Mouse (Mus musculus) adrenal gland, postnatal 25 days (tissue): ENCODE data around the gene Plcb2. TPM values are rescaled to one million over a fixed set of nuclear protein-coding genes. Genes with fewer than 3 reads are reported as not detected.

ENCODE experiments used
- DNase-seq: peaks from one replicate; pipeline ENCODE4 v3.0.0; 2021; ENCODE audit warnings: mixed read lengths
- total RNA-seq: library from RNA; stranded (reverse); gene quantifications from 2 replicates; pipeline ENCODE4 v1.2.3, GENCODE M21; 2021

Gene Plcb2
- total RNA-seq, 1 experiment from 2014 or later = 2.1 TPM

GRCm38 (mm10) chr2:118711038-118711494, 17.2 kb downstream of the Plcb2 start:
- DNase-seq = peak; percentile 71

GRCm38 (mm10) chr2:118709655-118710221, 18.5 kb downstream of the Plcb2 start:
- DNase-seq = no peak

- no peak for DNase-seq
Observed at GRCm38 (mm10) chr2:118708472-118708871, 19.8 kb downstream of the Plcb2 start.

- no peak for DNase-seq
Observed at GRCm38 (mm10) chr2:118706436-118706835, 21.8 kb downstream of the Plcb2 start.

- peak; percentile 52 for DNase-seq
Observed at GRCm38 (mm10) chr2:118703913-118704730, 24.1 kb downstream of the Plcb2 start, which contains the start of gene Ankrd63. Gene Ankrd63 (minus strand): TSS chr2:118703963.

DNA sequence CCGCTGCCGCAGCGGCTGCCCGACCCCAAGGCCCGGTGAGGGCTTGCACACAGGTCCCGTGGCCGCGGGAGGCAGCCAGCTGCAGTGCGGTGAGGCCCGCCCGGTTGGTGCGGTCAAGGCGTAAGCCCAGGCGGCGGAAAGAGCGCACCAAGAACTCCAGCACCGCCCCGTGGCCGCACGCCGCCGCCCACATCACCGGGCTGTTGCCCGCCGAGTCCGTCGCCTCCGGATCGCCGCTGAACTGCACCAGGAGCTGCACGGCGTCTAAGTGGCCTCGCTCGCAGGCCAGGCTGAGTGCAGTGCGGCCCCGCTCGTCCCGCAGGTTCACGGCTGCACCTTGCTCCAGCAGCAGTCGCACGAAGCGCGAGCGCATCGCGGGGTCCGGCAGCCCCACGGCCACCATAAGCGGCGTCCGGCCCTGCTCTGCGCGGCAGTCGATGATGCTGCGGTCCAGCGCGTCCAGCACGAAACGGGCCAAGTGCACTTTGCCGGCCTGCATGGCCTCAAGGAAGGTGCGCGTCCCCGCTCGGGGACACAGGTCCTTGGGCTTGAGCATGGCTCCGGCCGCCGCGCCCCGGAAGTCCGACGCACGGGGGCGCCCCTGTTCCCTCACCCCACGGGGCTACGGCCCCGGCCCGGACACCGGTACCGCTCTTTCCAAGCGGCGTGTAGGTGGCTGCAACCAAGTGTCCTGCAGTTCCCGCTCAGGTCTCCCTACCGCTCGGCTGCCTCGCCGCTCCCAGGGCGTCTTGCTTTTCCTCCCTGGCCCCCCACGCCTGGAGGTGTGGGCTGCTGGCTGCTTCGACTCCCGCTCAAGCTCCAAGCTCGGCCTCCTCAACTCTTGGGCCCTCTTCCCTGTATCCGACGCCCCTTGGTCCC, 25.1 kb downstream of the Plcb2 start:
- peak; percentile 71 for DNase-seq

DNA sequence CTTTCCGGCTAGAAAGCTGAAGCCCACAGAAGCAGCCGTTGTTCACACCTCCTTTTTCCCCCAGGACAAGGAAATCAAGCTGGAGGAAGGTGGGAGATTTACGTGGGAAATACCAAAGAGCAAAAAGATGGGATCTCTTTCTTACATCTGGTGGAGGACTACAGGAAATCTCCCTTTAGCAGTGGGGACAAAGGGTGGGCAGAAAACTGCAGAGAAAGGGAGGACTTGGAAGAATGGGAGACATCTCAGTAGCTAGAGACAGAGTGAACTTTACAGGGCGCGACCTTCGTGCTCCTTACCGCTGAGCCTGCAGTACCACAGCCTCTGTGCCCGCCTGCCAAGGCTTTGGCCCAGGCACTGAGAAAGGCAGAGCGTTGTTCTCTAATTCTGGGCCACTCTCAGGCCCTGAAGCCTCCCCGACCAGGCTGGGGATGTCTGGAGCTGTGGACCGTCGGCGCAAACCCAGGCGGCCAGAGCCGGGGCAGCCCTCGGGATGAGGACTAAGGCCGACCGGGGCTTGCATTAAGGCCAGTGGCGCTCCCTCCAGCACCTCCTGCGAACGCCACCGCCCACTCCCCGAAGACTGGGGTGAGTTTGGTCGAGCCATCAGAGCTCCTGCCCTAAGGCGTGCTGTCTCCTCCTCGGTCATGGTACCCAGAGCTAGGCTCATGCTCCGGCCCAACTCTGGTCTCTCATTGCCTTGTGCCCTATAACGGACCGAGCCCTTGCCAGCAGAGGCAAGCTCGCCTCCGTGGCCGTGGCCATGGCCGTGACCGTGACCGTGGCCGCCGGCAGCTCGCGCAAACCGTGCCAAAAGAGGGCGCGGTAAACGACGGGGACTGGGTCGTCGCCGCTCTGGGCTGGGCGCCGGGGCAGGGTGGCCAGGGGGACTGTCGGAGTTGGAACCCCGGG, 26.0 kb downstream of the Plcb2 start:
- peak; percentile 26 for DNase-seq

DNA sequence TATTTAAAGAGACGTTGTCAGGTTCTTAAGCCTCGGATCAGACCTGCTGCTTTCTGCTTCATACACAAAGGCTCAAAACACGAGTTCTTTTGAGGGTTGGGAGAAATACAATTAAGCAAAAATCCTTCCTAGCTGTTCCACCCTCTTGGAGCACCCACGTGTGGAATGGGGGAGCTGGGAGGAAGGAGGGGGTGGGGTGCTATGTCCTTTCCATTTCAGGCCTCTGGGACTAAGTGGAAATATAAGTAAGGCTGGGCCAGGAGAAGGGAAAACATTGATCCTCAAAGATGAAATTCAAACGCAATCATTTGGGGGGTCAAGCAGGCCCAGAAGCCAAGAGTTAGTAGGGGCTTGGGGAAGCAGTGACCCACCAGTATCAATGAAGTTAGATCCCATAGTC, 27.1 kb downstream of the Plcb2 start:
- no peak for DNase-seq

DNA sequence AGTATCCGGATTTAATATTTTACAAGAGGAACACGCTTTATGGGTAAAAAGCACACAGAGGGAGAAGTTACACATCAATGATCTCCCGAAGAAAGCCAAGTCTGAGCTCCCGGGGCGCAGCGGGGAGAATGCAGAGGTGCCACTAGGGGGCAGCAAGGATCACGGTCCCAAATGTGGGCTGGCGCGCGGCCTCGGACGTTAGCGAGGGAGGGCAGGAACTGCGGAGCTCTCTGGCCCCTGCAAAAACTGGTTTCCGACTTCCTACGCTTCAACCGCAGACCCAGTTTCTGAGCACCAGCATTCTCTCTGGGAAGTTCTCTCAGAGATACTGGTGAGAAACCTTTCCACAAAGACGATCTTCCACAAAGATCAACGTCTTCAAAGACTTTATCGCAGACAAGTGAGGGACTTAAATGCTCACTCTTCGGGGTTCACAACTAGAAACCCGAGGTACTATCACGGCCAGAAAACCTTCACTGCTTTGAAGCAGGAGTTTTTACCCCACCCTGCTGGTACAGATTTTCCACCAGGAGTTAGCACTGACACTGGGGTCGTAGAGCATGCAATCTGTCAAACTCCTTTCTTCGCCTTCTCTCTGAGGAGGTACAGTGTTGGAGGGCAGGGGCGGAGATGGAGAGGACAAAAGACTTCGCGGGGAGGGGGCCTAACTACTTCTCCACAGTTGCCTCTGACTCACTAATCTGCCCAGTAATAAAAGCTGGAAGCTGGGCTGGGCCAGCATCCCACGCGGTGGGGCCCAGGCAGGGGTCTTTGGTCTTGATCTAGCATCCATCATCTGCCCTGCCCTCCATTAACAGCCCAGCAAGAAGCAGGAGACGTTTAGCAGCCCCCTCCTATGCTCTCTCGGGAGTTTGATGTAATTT, 27.8 kb downstream of the Plcb2 start:
- peak; percentile 91 for DNase-seq

- DNase-seq = peak; percentile 39
Observed at GRCm38 (mm10) chr2:118697955-118698354, 30.3 kb downstream of the Plcb2 start.

DNA sequence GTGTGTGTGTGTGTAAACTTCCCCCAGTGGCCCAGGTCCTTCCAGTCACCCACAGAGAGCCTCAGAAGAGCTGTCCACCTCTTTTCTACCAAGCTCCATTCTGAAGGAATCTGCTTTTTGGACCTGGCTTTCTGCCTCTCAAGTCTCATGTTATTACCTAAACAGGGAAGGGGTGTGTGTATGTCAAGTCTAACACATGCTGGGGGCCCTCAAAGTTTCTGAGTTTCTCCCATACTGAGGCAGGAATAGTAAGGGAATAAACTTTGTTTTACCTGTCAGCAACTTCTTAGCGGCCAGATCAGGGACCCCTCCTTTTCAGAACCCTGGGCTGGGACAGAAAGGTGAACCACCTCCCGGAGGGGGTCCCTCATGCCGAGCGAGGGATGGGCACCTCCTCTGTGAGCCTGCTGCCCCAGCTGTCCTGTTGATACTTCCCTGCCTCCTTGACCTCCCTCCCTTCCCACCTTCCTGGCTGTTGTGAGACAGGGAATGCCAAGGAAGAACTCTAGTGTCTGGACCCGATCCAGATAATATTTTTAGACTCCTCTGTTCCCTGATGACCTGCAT, 30.8 kb downstream of the Plcb2 start:
- DNase-seq = no peak

GRCm38 (mm10) chr2:118696451-118697308, 31.6 kb downstream of the Plcb2 start:
- DNase-seq = peak; percentile 28

DNA sequence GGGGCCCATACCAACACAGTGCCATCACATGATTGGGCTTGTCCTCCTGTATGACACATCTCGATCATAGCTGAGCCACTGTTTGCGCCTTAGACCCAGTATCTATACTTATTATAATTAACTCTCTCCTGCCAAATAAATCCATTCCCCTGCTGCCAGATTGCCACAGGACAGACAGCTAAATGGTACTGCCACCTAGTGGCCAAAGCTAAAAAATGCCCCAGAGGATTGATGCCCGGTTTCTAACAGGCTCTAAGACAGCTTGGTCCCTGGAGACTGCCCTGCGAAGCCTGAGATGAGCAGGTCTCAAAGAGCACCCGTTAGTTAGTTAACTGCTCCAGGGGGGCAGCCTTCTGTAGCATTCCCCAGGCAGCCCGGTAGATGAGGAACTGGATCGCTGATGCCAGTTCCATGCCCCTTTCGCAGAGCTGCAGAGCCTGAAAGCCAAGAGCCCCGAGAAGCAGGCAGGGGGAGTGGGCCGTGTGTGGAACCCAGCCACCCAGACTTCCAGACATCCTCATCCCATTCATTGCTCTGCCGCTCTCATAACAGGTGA, 32.5 kb downstream of the Plcb2 start:
- no peak for DNase-seq

- DNase-seq = no peak
Observed at GRCm38 (mm10) chr2:118693370-118693966, 34.8 kb downstream of the Plcb2 start.

- DNase-seq = peak; percentile 56
Observed at GRCm38 (mm10) chr2:118689875-118690274, 38.4 kb downstream of the Plcb2 start.

GRCm38 (mm10) chr2:118687791-118688190, 40.4 kb downstream of the Plcb2 start:
- peak; percentile 55 for DNase-seq

DNA sequence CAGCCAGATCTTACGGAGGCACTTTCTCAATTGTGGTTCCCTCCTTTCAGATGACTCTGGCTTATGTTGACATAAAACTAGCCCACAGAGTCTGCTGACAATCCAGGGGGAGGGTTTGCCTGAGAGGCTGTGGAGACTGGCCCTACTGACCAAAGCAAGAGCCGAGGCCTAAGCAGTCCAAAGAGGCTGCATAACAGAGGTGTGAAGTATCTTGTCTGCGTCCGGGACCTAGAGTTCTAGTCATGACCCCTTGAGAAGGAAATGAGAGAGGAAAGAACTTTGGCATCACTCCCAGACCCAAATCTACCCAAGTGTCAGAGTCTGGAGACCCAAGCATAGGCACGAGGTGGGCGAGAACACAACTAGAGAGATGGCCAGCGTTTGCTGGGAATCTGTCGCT, 41.5 kb downstream of the Plcb2 start:
- no peak for DNase-seq

DNA sequence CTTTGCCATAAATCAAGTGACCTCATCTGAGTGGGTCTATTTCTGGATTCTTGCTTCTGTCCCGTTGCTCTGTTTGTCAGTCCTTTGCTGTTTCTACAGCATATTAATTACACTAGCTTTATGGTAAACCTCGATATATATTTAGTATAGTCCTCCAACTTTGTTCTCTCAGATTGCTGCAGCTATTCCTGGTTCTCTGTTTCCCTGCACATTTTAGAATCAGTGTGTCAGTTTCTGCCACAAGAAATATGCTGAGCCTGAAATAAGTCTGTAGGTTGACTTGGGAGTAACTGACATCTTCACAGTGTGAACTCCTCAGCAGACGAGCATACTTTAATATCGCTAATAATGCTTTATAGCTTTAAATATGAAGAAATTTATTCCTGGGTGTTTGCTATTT, 43.1 kb downstream of the Plcb2 start:
- DNase-seq = no peak
